Mouse (Mus musculus): ENCODE results near the gene Ubald1. TPM values are rescaled to one million over a fixed set of nuclear protein-coding genes. Genes with fewer than 3 reads are reported as not detected.

Gene Ubald1
- total and polyA plus RNA-seq, 3 experiments, result 2.8 to 25.6 TPM; not detected in 1

DNA sequence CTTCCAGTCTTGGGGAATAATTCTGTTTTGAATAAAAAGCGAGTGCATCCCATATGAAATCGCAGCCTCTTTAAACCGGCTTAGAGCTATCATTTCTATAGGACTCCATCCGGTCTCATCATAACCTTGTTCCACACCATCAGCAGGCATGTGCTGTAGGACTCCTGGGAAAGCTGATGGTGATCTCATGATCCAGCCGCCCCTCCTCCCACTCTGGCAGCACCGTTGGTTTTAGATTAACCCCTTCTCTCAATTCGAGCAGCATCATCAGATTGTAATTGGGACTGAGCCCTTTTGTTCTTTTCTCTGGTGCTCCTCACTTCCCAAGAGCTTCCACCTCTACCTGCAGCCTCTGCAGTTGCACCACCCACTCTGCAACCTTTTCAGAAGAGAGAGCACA, 21.1 kb upstream of the Ubald1 start:
- Histone ChIP-seq H3K27ac (ENCODE audit: control insufficient read depth, low read depth, low read length) (no peak overlapping the region), H3K4me3 (ENCODE audit: control insufficient read depth in 1 of 2, insufficient read depth in 1 of 2, low read depth in 2 of 2, low read length in 2 of 2) (no peak overlapping the region), H3K79me2 (ENCODE audit: control insufficient read depth, insufficient read depth, low read length, poor library complexity) (no peaks in the 10 kb centered on the region), H3K36me3 (ENCODE audit: control insufficient read depth in 1 of 2, insufficient read depth in 2 of 2, low read length in 2 of 2) (peaks cover 0 to 10% of the 10 kb centered on the region in 2 experiments; a peak in 3 of 4 replicates), H3K9me3 (replicated peaks; ENCODE audit: insufficient read depth, low read length) (no peaks in the 10 kb centered on the region), H3K4me1 (ENCODE audit: control insufficient read depth in 1 of 2, insufficient read depth in 2 of 2, low read length in 2 of 2) (peaks cover 4 to 13% of the 10 kb centered on the region in 2 experiments), H3K9ac (ENCODE audit: control insufficient read depth, low read depth, low read length, poor library complexity, severe bottlenecking) (no peak overlapping the region), H3K27me3 (ENCODE audit: control insufficient read depth in 1 of 2, insufficient read depth in 2 of 2, low read length in 2 of 2) (no peaks in the 10 kb centered on the region)
- no peak for DNase-seq (ENCODE audit: low read depth, low spot score)
- TF ChIP-seq CTCF (IDR thresholded peaks at IDR 0.05 in 2 of 3, conservative IDR thresholded peaks at IDR 0.05 in 1 of 3; ENCODE audit: control insufficient read depth in 1 of 3, insufficient read depth in 1 of 3, low read depth in 2 of 3, low read length in 3 of 3, poor library complexity in 1 of 3, severe bottlenecking in 1 of 3) (no peak), USF1 (IDR thresholded peaks at IDR 0.05; ENCODE audit: low read depth, low read length) (no peak), MAZ (IDR thresholded peaks at IDR 0.05; ENCODE audit: low read depth, low read length) (no peak), ZNF384 (IDR thresholded peaks at IDR 0.05; ENCODE audit: low read depth, low read length) (no peak), ETS1 (IDR thresholded peaks at IDR 0.05; ENCODE audit: low read depth, low read length) (no peak), MAFK (IDR thresholded peaks at IDR 0.05; ENCODE audit: borderline replicate concordance, low read depth, low read length) (no peak), USF2 (IDR thresholded peaks at IDR 0.05; ENCODE audit: borderline replicate concordance in 1 of 2, insufficient read depth in 1 of 2, low read depth in 1 of 2, low read length in 2 of 2) (no peak), GATA1 (IDR thresholded peaks at IDR 0.05; ENCODE audit: low read depth, low read length) (no peak), SMC3 (IDR thresholded peaks at IDR 0.05; ENCODE audit: low read depth, low read length) (no peak), MYB (IDR thresholded peaks at IDR 0.05; ENCODE audit: low read depth, low read length) (no peak), TCF12 (IDR thresholded peaks at IDR 0.05; ENCODE audit: low read depth, low read length) (no peak), NRF1 (IDR thresholded peaks at IDR 0.05; ENCODE audit: insufficient read depth, low read depth, low read length, poor library complexity, severe bottlenecking) (no peak)

DNA sequence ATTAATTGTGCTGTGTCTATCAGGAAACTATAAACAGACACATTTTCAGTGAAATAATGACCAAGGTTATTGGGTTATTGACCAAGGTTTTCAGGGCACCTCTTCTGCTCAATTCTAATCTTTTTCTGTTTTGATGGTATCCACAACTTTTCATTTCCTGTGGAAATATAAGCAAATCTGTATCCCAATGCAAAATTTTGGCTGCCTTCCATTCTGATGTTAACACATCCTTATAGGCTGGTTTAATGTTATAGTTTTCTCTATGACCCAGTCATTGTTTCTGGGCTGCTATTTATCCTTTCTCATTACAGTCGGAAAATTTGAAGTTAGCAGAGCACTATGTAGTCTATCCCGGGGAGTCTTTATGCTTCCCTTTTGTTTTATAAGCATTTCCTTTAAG, 19.6 kb upstream of the Ubald1 start:
- no peaks in the 10 kb centered on the region for H3K79me2 ChIP-seq (ENCODE audit: control insufficient read depth, insufficient read depth, low read length, poor library complexity)
- H3K4me3 ChIP-seq (ENCODE audit: control insufficient read depth in 1 of 2, insufficient read depth in 1 of 2, low read depth in 2 of 2, low read length in 2 of 2), result no peak overlapping the region
- H3K36me3 ChIP-seq (ENCODE audit: control insufficient read depth in 1 of 2, insufficient read depth in 2 of 2, low read length in 2 of 2), result peaks cover 0 to 15% of the 10 kb centered on the region in 2 experiments; a peak in 3 of 4 replicates
- H3K9me3 ChIP-seq (replicated peaks; ENCODE audit: insufficient read depth, low read length), result no peaks in the 10 kb centered on the region
- no peak overlapping the region for H3K9ac ChIP-seq (ENCODE audit: control insufficient read depth, low read depth, low read length, poor library complexity, severe bottlenecking)
- H3K4me1 ChIP-seq (ENCODE audit: control insufficient read depth in 1 of 2, insufficient read depth in 2 of 2, low read length in 2 of 2), result peaks cover 10 to 19% of the 10 kb centered on the region in 2 experiments
- H3K27ac ChIP-seq (ENCODE audit: control insufficient read depth, low read depth, low read length), result no peak overlapping the region
- no peak for DNase-seq (ENCODE audit: low read depth, low spot score)
- no peaks in the 10 kb centered on the region for H3K27me3 ChIP-seq (ENCODE audit: control insufficient read depth in 1 of 2, insufficient read depth in 2 of 2, low read length in 2 of 2)
- TF ChIP-seq ZKSCAN1 (IDR thresholded peaks at IDR 0.05; ENCODE audit: low read depth, low read length) (no peak), MYC (IDR thresholded peaks at IDR 0.05; ENCODE audit: low read depth, low read length) (no peak), SIN3A (IDR thresholded peaks at IDR 0.05; ENCODE audit: low read length) (no peak), MAFK (IDR thresholded peaks at IDR 0.05; ENCODE audit: borderline replicate concordance, low read depth, low read length) (no peak), USF2 (IDR thresholded peaks at IDR 0.05; ENCODE audit: borderline replicate concordance in 1 of 2, insufficient read depth in 1 of 2, low read depth in 1 of 2, low read length in 2 of 2) (no peak), USF1 (IDR thresholded peaks at IDR 0.05; ENCODE audit: low read depth, low read length) (no peak), NRF1 (IDR thresholded peaks at IDR 0.05; ENCODE audit: insufficient read depth, low read depth, low read length, poor library complexity, severe bottlenecking) (no peak)
